Mouse (Mus musculus) forebrain, embryonic 13.5 days (tissue): ENCODE data around the gene Dhx29. TPM values are rescaled to one million over a fixed set of nuclear protein-coding genes. Genes with fewer than 3 reads are reported as not detected.

Experiments used
- ATAC-seq: fragments of 200-750 bp; cut with Nextera tagmentation; 2 replicates; pipeline ENCODE4 v1.8.0; 2017
- H3K27ac ChIP-seq: fragments of 300-500 bp; sonication (generic); 2 replicates; pipeline ENCODE4 v1.5.1; 2015; ENCODE audit warnings: inconsistent platforms, mild to moderate bottlenecking, moderate library complexity
- H3K27me3 ChIP-seq: fragments of 300-500 bp; sonication (generic); 2 replicates; pipeline ENCODE4 v1.6.1; 2015; ENCODE audit warnings: mild to moderate bottlenecking, inconsistent platforms
- H3K36me3 ChIP-seq: fragments of 300-500 bp; sonication (generic); 2 replicates; pipeline ENCODE4 v1.6.1; 2015; ENCODE audit warnings: mild to moderate bottlenecking, inconsistent platforms; ENCODE audit not compliant: poor library complexity, severe bottlenecking
- H3K4me1 ChIP-seq: fragments of 300-500 bp; sonication (generic); 2 replicates; pipeline ENCODE4 v1.6.1; 2015; ENCODE audit warnings: inconsistent platforms
- H3K4me2 ChIP-seq: fragments of 300-500 bp; sonication (generic); 2 replicates; pipeline ENCODE4 v1.6.1; 2015; ENCODE audit warnings: inconsistent platforms, mild to moderate bottlenecking, moderate library complexity
- H3K4me3 ChIP-seq: fragments of 300-500 bp; sonication (generic); 2 replicates; pipeline ENCODE4 v1.5.1; 2015; ENCODE audit warnings: mild to moderate bottlenecking, inconsistent platforms
- H3K9ac ChIP-seq: fragments of 300-500 bp; sonication (generic); 2 replicates; pipeline ENCODE4 v1.6.1; 2015; ENCODE audit warnings: mild to moderate bottlenecking, inconsistent platforms
- H3K9me3 ChIP-seq: fragments of 300-500 bp; sonication (generic); replicated peaks from 2 replicates; pipeline ENCODE4 v1.6.1; 2016; ENCODE audit warnings: inconsistent platforms
- WGBS: fragments of 180-500 bp; shearing (Covaris S2); methylation state at CpG from one replicate; pipeline ENCODE4 v1.1.7; 2015; 5-methylcytosine and 5-hydroxymethylcytosine counted together
- polyA plus RNA-seq: library from polyadenylated mRNA; unstranded; fragments of >200 nt; fragmentation: Nextera tagmentation; extraction: Ambion mirVana; gene quantifications from 2 replicates; pipeline ENCODE4 v1.2.1, GENCODE M21; 2015

Dhx29 gene
- polyA plus RNA-seq, 1 experiment from 2014 or later: 30.8 TPM

- Histone ChIP-seq H3K9ac (no peak overlapping the region), H3K27me3 (no peaks in the 10 kb centered on the region), H3K36me3 (peaks cover 78% of the 10 kb centered on the region), H3K4me3 (no peak overlapping the region), H3K4me2 (no peak overlapping the region), H3K9me3 (no peaks in the 10 kb centered on the region), H3K27ac (no peak overlapping the region), H3K4me1 (no peaks in the 10 kb centered on the region)
- WGBS: 84% methylated on average over 15 of the region's 15 CpGs
- no peak for ATAC-seq
Measured at GRCm38 (mm10) chr13:112941879-112942330, 14.7 kb downstream of the Dhx29 start.

DNA sequence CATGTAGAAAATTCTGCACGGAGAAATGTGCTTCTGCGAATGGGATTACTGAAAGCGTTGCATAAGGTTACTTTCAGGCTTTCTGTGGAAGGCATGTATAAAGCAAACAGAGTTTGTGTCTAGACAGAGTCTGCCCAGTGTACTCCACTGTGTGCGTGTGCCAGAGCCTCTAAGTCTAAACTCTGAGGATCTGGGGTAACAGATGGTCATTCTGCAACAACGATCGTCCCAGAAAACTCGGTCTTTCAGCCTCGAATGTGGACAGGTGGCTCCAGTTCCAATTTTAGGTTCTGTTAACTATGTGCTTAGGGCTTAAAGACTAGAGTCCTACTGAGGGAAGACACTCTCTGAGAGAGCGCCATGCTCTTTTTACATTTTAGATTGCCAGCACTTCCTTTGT lies 18.1 kb downstream of the Dhx29 start:
- Histone ChIP-seq H3K4me2 (no peak overlapping the region), H3K27me3 (no peaks in the 10 kb centered on the region), H3K4me3 (no peak overlapping the region), H3K27ac (no peak overlapping the region), H3K4me1 (no peaks in the 10 kb centered on the region), H3K9ac (no peak overlapping the region), H3K9me3 (no peaks in the 10 kb centered on the region), H3K36me3 (peaks cover 82% of the 10 kb centered on the region)
- no peak for ATAC-seq
- 95% methylated on average over 9 of the region's 9 CpGs for whole genome bisulfite sequencing

DNA sequence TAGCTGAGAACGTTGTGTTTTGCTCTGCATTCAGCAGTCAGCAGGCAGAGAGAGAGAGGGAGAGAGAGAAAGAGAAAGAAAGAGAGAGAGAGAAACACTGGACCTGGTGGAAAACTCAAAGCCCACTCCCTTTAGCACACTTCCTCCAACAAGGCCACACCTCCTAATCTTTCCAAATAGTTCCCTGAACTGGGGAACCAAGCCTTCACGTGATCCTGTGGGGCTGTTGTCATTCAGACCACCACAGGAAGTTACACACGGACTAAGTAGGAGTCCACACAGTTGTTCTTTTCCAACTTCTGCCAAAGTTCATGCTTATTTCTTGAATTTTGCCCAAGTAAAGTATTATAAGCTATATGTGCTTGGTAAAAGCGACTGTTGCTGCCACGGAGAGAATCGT lies 18.6 kb downstream of the Dhx29 start:
- Histone ChIP-seq H3K9me3 (no peaks in the 10 kb centered on the region), H3K36me3 (peaks cover 85% of the 10 kb centered on the region)
- WGBS: 91% methylated on average over 6 of the region's 6 CpGs

DNA sequence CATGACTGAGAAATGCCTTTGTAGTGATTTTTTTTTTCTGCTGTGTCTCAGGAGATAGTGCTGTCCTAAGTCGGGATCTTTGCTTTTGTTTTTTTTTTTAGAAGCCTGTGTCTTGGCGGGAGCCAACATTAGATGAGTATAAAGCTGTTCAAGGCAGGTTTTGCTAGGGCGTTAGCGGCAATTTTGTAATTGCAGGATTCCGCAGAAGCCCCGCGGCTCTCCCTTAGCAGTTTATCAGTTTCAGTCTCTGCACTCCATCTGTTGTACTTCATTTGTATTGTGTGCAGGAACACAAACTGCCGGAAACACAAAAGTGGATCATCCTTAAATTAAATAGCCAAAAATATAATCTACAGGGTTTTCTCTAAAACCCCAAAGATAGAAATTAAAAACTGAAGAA lies 26.8 kb downstream of the Dhx29 start:
- H3K36me3 ChIP-seq: peaks cover 93% of the 10 kb centered on the region
- no peak overlapping the region for H3K4me2 ChIP-seq
- no peaks in the 10 kb centered on the region for H3K27me3 ChIP-seq
- no peaks in the 10 kb centered on the region for H3K9me3 ChIP-seq
- H3K4me1 ChIP-seq: no peaks in the 10 kb centered on the region
- no peak overlapping the region for H3K4me3 ChIP-seq
- no peak overlapping the region for H3K9ac ChIP-seq
- H3K27ac ChIP-seq: no peak overlapping the region
- ATAC-seq: no peak
- WGBS: 92% methylated on average over 8 of the region's 8 CpGs

More for the DNA sequence above, 18.6 kb downstream of the Dhx29 start:
- no peak overlapping the region for H3K9ac ChIP-seq
- no peak overlapping the region for H3K4me2 ChIP-seq
- ATAC-seq: no peak
- H3K27ac ChIP-seq: no peak overlapping the region; the same call in 1 of the 2 replicates
- no peaks in the 10 kb centered on the region for H3K4me1 ChIP-seq
- H3K4me3 ChIP-seq: no peak overlapping the region
- no peaks in the 10 kb centered on the region for H3K27me3 ChIP-seq

DNA sequence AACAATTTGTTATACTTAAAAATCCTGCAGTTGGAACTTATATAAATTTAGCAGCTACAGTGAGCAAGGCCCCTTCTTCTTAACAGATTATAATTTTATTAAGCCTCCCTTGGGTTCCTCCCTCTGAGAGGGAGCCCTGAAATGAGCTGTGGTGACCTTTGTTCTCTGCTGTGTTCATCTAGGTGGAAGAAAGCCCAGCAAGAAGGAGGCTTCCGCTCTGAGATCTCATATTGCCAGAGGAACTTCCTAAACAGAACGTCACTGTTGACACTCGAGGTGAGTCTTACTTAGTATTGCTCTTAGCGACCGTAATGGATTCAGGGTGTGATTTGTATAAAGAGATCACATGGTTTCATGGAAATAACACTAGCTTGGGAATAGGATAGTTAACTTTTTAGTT lies 35.8 kb downstream of the Dhx29 start:
- Histone ChIP-seq H3K4me3 (no peak overlapping the region), H3K9ac (no peak overlapping the region), H3K4me2 (no peak overlapping the region), H3K4me1 (no peaks in the 10 kb centered on the region), H3K27me3 (no peaks in the 10 kb centered on the region), H3K9me3 (no peaks in the 10 kb centered on the region), H3K27ac (no peak overlapping the region), H3K36me3 (peaks cover 79% of the 10 kb centered on the region)
- no peak for ATAC-seq
- WGBS: 87% methylated on average over 5 of the region's 5 CpGs

DNA sequence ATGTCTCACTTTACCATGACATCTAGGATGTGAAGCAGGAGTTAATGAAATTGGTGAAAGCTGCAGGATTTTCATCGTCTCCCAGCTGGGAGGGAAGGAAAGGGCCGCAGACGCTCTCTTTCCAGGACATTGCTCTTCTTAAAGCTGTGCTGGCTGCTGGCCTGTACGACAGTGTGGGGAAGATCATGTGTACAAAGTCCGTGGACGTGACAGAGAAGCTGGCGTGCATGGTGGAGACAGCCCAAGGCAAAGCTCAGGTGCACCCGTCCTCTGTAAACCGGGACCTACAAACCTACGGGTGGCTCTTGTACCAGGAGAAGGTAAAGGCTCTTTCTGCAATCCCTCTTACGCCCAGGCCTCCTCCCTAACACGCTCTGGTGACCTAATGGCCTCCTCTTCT lies 37.2 kb downstream of the Dhx29 start:
- Histone ChIP-seq H3K36me3 (peaks cover 78% of the 10 kb centered on the region), H3K9me3 (no peaks in the 10 kb centered on the region), H3K4me1 (no peaks in the 10 kb centered on the region), H3K27ac (no peak overlapping the region), H3K9ac (no peak overlapping the region), H3K4me3 (no peak overlapping the region), H3K4me2 (no peak overlapping the region), H3K27me3 (no peaks in the 10 kb centered on the region)
- 90% methylated on average over 12 of the region's 12 CpGs for WGBS
- ATAC-seq: no peak

- Histone ChIP-seq H3K27ac (no peak overlapping the region), H3K4me1 (no peaks in the 10 kb centered on the region), H3K27me3 (no peaks in the 10 kb centered on the region), H3K9me3 (no peaks in the 10 kb centered on the region), H3K4me3 (no peak overlapping the region), H3K4me2 (no peak overlapping the region), H3K9ac (no peak overlapping the region), H3K36me3 (peaks cover 64% of the 10 kb centered on the region)
- 91% methylated on average over 5 of the region's 5 CpGs for WGBS
- no peak for ATAC-seq
Measured at GRCm38 (mm10) chr13:112967267-112967666, 40.0 kb downstream of the Dhx29 start.

DNA sequence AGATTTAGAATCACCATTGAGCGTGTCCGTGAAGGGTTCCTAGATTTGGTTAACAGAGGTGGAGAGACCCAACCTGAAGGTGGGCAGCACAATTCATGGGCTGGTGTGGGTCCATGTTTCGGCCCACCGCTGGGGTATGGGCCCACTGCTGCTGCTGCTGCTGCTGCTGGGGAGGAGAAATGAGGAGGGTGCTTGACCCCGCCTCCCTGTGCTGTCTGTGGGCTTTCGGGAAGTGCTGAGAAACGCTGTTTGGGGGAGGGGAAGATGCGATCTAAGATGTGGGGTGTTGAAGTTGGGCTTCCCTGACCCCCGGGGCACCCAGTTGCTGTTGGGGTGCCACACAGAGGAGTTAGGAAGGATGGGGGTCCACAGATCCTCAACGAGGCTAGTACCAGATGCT lies 49.5 kb downstream of the Dhx29 start:
- Histone ChIP-seq H3K27me3 (peaks cover 22% of the 10 kb centered on the region), H3K4me3 (no peak overlapping the region), H3K4me2 (no peak overlapping the region), H3K9me3 (no peaks in the 10 kb centered on the region), H3K9ac (no peak overlapping the region), H3K27ac (no peak overlapping the region), H3K36me3 (no peaks in the 10 kb centered on the region), H3K4me1 (0 out of 2 replicates have a peak, but pooled peaks cover 3% of the 10 kb centered on the region)
- no peak for ATAC-seq
- WGBS: 38% methylated on average over 10 of the region's 10 CpGs

GRCm38 (mm10) chr13:112985605-112986450 lies 58.6 kb downstream of the Dhx29 start:
- H3K27me3 ChIP-seq: peaks cover 81% of the 10 kb centered on the region
- peak overlapping the region; percentile 51 for H3K4me3 ChIP-seq
- peak overlapping the region; percentile 21; the same call in 1 of the 2 replicates for H3K9ac ChIP-seq
- H3K9me3 ChIP-seq: no peaks in the 10 kb centered on the region
- peaks cover 46% of the 10 kb centered on the region for H3K4me1 ChIP-seq
- H3K36me3 ChIP-seq: no peaks in the 10 kb centered on the region
- H3K27ac ChIP-seq: no peak overlapping the region
- peak overlapping the region; percentile 97 for H3K4me2 ChIP-seq
- peak; percentile 9; the same call in 1 of the 2 replicates for ATAC-seq
- 3% methylated on average over 18 of the region's 18 CpGs for WGBS

DNA sequence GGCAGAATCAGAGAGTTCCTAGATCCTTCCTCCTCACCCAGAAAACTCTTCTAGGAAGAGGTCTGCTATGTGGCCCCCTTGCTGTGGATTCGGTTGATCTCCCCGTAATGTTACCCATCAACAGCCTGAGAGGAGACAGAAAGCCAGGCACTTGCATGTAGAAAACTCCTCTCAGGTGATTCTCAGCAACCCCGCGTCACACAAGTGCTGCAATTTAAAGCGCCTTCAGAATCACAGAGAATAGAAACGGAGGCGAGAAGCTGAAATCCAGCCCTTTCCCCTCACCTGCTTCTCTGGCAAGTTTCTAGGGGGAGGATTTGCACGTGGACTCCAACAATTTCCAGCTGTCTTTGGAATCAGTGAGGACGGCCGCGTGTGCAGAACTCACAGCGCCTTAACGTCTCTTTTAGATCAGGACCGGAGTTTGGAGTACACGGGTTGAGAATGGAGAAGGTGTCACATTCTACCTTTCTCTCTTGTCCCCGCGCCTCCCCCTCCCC lies 59.2 kb downstream of the Dhx29 start:
- no peak for ATAC-seq
- Histone ChIP-seq H3K36me3 (no peaks in the 10 kb centered on the region), H3K4me3 (peak overlapping the region; percentile 51), H3K27ac (no peak overlapping the region), H3K9ac (peak overlapping the region; percentile 21; the same call in 1 of the 2 replicates), H3K9me3 (no peaks in the 10 kb centered on the region), H3K4me2 (peak overlapping the region; percentile 97), H3K27me3 (peaks cover 85% of the 10 kb centered on the region), H3K4me1 (peaks cover 46% of the 10 kb centered on the region)
- under 1% methylated on average over 17 of the region's 17 CpGs for WGBS

- peak; percentile 97 for ATAC-seq
- peak within 1 kb of the TSS; percentile 51 for H3K4me3 ChIP-seq
- peaks cover 46% of the 10 kb centered on the region for H3K4me1 ChIP-seq
- no peak within 1 kb of the TSS for H3K27ac ChIP-seq
- H3K36me3 ChIP-seq: no peaks in the 10 kb centered on the region
- peak within 1 kb of the TSS; percentile 60 for H3K9ac ChIP-seq
- peaks cover 83% of the 10 kb centered on the region for H3K27me3 ChIP-seq
- H3K4me2 ChIP-seq: peak within 1 kb of the TSS; percentile 97
- under 1% methylated on average over 47 of the region's 47 CpGs for WGBS
- no peaks in the 10 kb centered on the region for H3K9me3 ChIP-seq
Measured at GRCm38 (mm10) chr13:112987532-112987943, 60.3 kb downstream of the Dhx29 start, which contains the start of gene Ccno. Gene Ccno (plus strand): TSS chr13:112987802.

DNA sequence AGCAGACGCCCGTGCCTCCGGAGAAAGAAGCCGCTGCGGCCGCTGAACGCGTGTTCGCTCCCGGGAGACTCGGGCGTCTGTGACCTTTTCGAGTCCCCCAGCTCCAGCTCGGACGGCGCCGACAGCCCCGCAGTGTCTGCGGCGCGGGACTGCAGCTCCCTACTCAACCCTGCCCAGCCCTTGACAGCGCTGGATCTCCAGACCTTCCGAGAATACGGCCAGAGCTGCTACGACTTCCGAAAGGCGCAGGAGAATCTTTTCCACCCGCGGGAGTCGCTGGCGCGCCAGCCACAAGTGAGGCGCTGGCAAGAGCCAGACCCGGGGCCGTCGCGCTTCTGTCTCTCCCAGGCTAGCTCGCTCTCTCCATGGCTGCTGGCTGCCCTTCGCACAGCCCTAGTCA lies 60.7 kb downstream of the Dhx29 start:
- H3K4me1 ChIP-seq: peaks cover 46% of the 10 kb centered on the region
- peak; percentile 29 for ATAC-seq
- under 1% methylated on average over 39 of the region's 39 CpGs for WGBS

More for the DNA sequence above, 60.7 kb downstream of the Dhx29 start:
- Histone ChIP-seq H3K27ac (no peak overlapping the region), H3K4me3 (peak overlapping the region; percentile 51), H3K36me3 (no peaks in the 10 kb centered on the region), H3K27me3 (peaks cover 86% of the 10 kb centered on the region), H3K9ac (peak overlapping the region; percentile 60), H3K4me2 (peak overlapping the region; percentile 97), H3K9me3 (no peaks in the 10 kb centered on the region)
